Mouse (Mus musculus) G1E (cell line): ENCODE measurements around the gene B3galt5.

ENCODE experiments used
- CTCF ChIP-seq: IDR thresholded peaks from 2 replicates; pipeline ENCODE4 v1.5.1; 2012; ENCODE audit warnings: low read depth, low read length, inconsistent platforms, mixed read lengths
- GATA1 ChIP-seq: IDR thresholded peaks from 2 replicates; pipeline ENCODE4 v1.6.1; 2012; ENCODE audit warnings: borderline replicate concordance, low read length, inconsistent platforms, mixed read lengths
- GATA2 ChIP-seq: IDR thresholded peaks from 2 replicates; pipeline ENCODE4 v1.6.1; 2012; ENCODE audit warnings: low read depth, low read length, inconsistent platforms, borderline replicate concordance
- POLR2AphosphoS5 ChIP-seq: IDR thresholded peaks from 2 replicates; pipeline ENCODE4 v1.6.1; 2012; ENCODE audit warnings: low read depth, low read length, inconsistent platforms; ENCODE audit not compliant: insufficient replicate concordance
- TAL1 ChIP-seq: conservative IDR thresholded peaks from 2 replicates; pipeline ENCODE4 v1.6.1; 2012; ENCODE audit warnings: low read depth, low read length, inconsistent platforms, mixed read lengths

- TF ChIP-seq CTCF (no peak), POLR2AphosphoS5 (no peak), TAL1 (no peak), GATA2 (no peak), GATA1 (no peak)
Observed at GRCm38 (mm10) chr16:96278491-96279224, 43.1 kb downstream of the B3galt5 start.
